Mouse (Mus musculus): ENCODE measurements around the gene Pip4p1. TPM values are rescaled to one million over a fixed set of nuclear protein-coding genes. Genes with fewer than 3 reads are reported as not detected.

The Pip4p1 gene
- polyA plus RNA-seq, 1 experiment from 2014 or later = 52.0 TPM

DNA sequence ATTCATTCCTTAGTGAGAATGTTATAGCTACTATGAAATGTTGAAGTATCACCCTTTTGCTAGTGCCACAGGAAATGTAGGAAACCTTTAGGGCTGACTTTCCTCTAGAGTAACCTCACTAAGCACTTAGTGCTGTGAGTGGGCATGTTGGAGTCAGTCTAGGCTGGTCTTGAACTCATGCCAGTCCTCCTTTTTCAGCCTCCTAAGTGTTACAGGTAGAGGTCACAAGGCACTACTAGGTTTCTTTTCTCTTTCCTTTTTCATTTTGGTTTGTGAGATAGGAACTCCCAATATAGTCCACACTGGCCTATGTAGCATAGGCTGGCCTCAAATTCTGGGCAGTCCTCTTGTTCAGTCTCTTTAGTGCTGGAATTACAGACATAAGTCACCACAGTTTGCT lies 35.2 kb downstream of the Pip4p1 start:
- Histone ChIP-seq H3K4me1 (ENCODE audit: insufficient read depth, low read depth, low read length) (peaks cover 4% of the 10 kb centered on the region), H3K9ac (replicated peaks; ENCODE audit: low read depth) (no peak overlapping the region), H3K27me3 (replicated peaks; ENCODE audit: insufficient read depth, low read length) (no peaks in the 10 kb centered on the region), H3K4me2 (replicated peaks; ENCODE audit: low read depth, low read length) (no peak overlapping the region), H3K4me3 (ENCODE audit: low read depth, low read length) (no peak overlapping the region), H3K27ac (ENCODE audit: low read length) (no peak overlapping the region), H3K36me3 (ENCODE audit: insufficient read depth, low read length) (no peaks in the 10 kb centered on the region), H3K9me3 (ENCODE audit: low read length) (no peaks in the 10 kb centered on the region)
- ATAC-seq = no peak
- TF ChIP-seq EP300 (IDR thresholded peaks at IDR 0.05) (no peak), CTCF (IDR thresholded peaks at IDR 0.05) (no peak)
- DNase-seq (ENCODE audit: low spot score) = no peak

DNA sequence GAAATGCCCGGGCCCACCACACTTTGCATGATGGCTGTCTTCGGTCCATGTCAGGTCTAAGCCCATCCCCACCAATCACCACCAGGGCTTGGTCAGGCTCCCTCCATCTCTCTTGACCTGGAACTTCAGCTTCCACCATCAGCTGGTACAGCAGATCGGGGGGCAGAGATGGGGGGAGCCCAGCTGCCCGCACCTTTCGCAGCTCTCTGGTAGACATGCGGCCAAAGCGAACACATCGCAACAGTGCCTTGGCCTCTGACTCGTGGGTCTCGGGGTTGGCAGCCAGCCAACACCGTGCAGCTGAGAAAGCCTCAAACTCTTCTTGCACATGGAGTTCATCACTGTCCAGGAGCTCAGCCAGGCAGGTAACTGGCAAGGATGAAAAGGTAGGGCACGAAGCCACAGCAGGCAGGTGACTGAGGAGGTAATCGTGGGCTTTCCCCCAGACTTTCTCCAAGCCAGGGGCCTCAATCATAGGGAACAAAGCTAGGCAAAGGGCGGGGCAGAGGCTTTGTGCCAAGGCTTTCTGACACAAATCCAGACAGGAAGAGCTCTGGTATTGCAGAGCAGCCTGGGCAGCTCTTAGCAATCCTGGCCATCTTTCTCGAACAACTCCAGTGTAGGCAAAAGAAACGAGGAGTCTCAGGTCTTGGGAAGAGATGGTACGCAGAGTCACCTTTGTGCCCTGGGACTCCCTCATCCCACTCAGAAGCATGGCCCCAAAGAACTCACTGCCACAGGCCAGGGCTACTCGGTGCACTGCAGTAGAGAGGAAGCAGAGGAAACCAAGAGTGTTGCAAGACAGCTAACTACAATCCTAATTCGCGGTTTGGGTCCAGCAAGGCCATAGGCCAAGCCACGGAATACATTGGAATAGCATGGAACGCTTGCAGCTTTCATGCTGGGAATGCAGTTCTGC lies 37.9 kb downstream of the Pip4p1 start:
- no peak for TF ChIP-seq EP300 (IDR thresholded peaks at IDR 0.05)
- no peak for TF ChIP-seq CTCF (IDR thresholded peaks at IDR 0.05)
- Histone ChIP-seq H3K4me3 (ENCODE audit: low read depth, low read length) (no peak overlapping the region), H3K4me1 (ENCODE audit: insufficient read depth, low read depth, low read length) (peaks cover 4% of the 10 kb centered on the region), H3K27ac (ENCODE audit: low read length) (no peak overlapping the region), H3K4me2 (replicated peaks; ENCODE audit: low read depth, low read length) (no peak overlapping the region), H3K9me3 (ENCODE audit: low read length) (no peaks in the 10 kb centered on the region), H3K27me3 (replicated peaks; ENCODE audit: insufficient read depth, low read length) (no peaks in the 10 kb centered on the region), H3K36me3 (ENCODE audit: insufficient read depth, low read length) (no peaks in the 10 kb centered on the region), H3K9ac (replicated peaks; ENCODE audit: low read depth) (no peak overlapping the region)
- ATAC-seq (no peak), DNase-seq (ENCODE audit: low spot score) (peak; percentile 25)
- WGBS = 61% methylated on average over 22 of the region's 22 CpGs

DNA sequence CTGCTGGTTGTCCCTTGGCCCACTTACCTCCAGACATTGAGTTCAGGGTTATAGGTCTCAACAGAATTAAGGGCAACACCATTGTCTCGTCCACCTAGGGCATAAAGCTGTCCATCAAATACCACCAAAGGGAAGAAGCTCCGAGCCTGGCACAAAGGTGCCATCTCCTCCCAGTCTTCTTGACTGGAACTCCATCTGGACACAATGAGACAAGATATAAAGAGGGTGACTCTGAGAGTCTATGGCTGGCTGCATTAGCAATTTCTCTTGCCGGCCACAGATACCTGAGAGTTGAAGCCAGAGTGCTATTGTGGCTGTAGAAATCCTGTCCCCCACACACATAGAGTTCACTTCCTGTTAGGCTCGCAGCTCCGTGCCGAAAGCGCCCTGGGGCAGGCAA lies 38.6 kb downstream of the Pip4p1 start:
- Histone ChIP-seq H3K4me1 (ENCODE audit: insufficient read depth, low read depth, low read length) (peaks cover 4% of the 10 kb centered on the region), H3K4me3 (ENCODE audit: low read depth, low read length) (no peak overlapping the region), H3K27ac (ENCODE audit: low read length) (no peak overlapping the region), H3K9ac (replicated peaks; ENCODE audit: low read depth) (no peak overlapping the region), H3K9me3 (ENCODE audit: low read length) (no peaks in the 10 kb centered on the region), H3K36me3 (ENCODE audit: insufficient read depth, low read length) (no peaks in the 10 kb centered on the region), H3K27me3 (replicated peaks; ENCODE audit: insufficient read depth, low read length) (no peaks in the 10 kb centered on the region), H3K4me2 (replicated peaks; ENCODE audit: low read depth, low read length) (no peak overlapping the region)
- no peak for TF ChIP-seq CTCF (IDR thresholded peaks at IDR 0.05)
- no peak for TF ChIP-seq EP300 (IDR thresholded peaks at IDR 0.05)
- 84% methylated on average over 7 of the region's 7 CpGs for WGBS
- ATAC-seq (no peak), DNase-seq (ENCODE audit: low spot score) (no peak)

DNA sequence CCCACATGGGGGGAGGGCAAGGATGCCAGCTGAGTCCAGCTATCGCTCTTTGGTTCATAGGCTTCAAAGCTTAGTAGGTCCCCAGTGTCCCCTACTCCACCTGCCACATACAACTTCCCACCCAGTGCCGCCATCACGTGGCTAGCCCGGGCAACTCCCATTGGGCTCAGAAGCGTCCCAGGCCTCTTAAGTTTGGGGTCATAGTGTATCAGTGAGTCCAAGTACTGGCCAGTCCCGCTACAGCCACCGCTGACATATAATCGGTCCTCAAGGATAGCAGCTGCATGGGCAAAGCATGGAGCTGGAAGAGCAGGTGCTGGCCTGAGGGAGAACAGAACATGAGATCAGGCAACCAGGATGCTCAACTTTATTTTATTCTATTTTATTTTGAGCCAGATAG lies 39.0 kb downstream of the Pip4p1 start:
- Histone ChIP-seq H3K4me1 (ENCODE audit: insufficient read depth, low read depth, low read length) (peaks cover 3% of the 10 kb centered on the region), H3K36me3 (ENCODE audit: insufficient read depth, low read length) (no peaks in the 10 kb centered on the region)

DNA sequence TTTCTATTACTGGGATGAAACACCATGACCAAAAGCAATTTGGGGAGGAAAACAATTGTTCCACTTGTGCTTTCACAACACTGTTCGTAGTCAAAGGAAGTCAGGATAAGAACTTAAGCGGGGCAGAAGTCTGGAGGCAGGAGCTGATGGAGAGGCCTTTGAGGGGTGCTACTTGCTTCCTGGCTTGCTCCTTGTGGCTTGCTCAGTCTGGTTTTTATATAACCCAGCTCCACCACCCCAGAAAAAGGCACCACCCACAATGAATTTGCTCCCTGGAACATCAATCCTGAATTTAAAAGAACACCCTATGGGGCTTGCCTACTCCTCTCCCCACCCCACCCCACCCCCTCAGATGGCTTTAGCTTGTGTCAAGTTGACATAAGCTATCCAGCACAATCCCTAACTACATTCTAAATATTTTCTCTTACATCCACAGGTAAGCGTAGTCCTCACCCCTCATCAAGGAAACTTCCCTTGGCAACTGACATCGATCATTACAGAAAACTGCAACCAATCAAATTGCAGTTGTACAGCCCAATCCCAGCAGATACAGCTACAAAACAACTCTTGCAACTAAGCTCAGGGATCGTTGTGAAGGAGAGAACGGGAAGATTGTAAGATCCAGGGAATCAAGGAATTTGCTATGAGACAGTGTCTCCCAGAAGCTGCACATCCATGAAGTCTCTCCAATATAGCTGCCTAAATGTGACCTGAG lies 54.3 kb downstream of the Pip4p1 start:
- ATAC-seq = no peak
- 83% methylated on average over 6 of the region's 6 CpGs for WGBS

More for the DNA sequence above, 39.0 kb downstream of the Pip4p1 start:
- H3K4me2 ChIP-seq (replicated peaks; ENCODE audit: low read depth, low read length) = no peak overlapping the region
- DNase-seq (ENCODE audit: low spot score) = no peak
- no peak overlapping the region for H3K9ac ChIP-seq (replicated peaks; ENCODE audit: low read depth)
- TF ChIP-seq CTCF (IDR thresholded peaks at IDR 0.05) = no peak
- 87% methylated on average over 8 of the region's 8 CpGs for WGBS
- no peak overlapping the region for H3K27ac ChIP-seq (ENCODE audit: low read length)
- no peak for ATAC-seq
- H3K27me3 ChIP-seq (replicated peaks; ENCODE audit: insufficient read depth, low read length) = no peaks in the 10 kb centered on the region
- no peak overlapping the region for H3K4me3 ChIP-seq (ENCODE audit: low read depth, low read length)
- H3K9me3 ChIP-seq (ENCODE audit: low read length) = no peaks in the 10 kb centered on the region

More for the DNA sequence above, 54.3 kb downstream of the Pip4p1 start:
- Histone ChIP-seq H3K9ac (replicated peaks; ENCODE audit: low read depth) (no peak overlapping the region), H3K4me1 (ENCODE audit: insufficient read depth, low read depth, low read length) (no peaks in the 10 kb centered on the region), H3K36me3 (ENCODE audit: insufficient read depth, low read length) (no peaks in the 10 kb centered on the region), H3K9me3 (ENCODE audit: low read length) (no peaks in the 10 kb centered on the region), H3K4me2 (replicated peaks; ENCODE audit: low read depth, low read length) (no peak overlapping the region), H3K4me3 (ENCODE audit: low read depth, low read length) (no peak overlapping the region), H3K27ac (ENCODE audit: low read length) (no peak overlapping the region), H3K27me3 (replicated peaks; ENCODE audit: insufficient read depth, low read length) (no peaks in the 10 kb centered on the region)
- no peak for DNase-seq (ENCODE audit: low spot score)
- TF ChIP-seq EP300 (IDR thresholded peaks at IDR 0.05) (no peak), CTCF (IDR thresholded peaks at IDR 0.05) (no peak)

Other genes starting within 250 kb of the Pip4p1 start
- not detected in 2 replicates for gene Olfr747, start 237.7 kb downstream of the Pip4p1 start, polyA plus RNA-seq (2015; fragmentation: Nextera tagmentation; extraction: Ambion mirVana)
- gene Olfr748, start 223.5 kb downstream of the Pip4p1 start, polyA plus RNA-seq (2015; fragmentation: Nextera tagmentation; extraction: Ambion mirVana) = not detected in 2 replicates
- not detected in 2 replicates for gene Olfr749, start 185.8 kb downstream of the Pip4p1 start, polyA plus RNA-seq (2015; fragmentation: Nextera tagmentation; extraction: Ambion mirVana)
- gene Ttc5, start 145.3 kb downstream of the Pip4p1 start, polyA plus RNA-seq (2015; fragmentation: Nextera tagmentation; extraction: Ambion mirVana) = 45.6 and 47.0 TPM in 2 replicates
- not detected in 2 replicates for gene Ccnb1ip1, start 123.1 kb downstream of the Pip4p1 start, polyA plus RNA-seq (2015; fragmentation: Nextera tagmentation; extraction: Ambion mirVana)
- gene Parp2, start 123.0 kb downstream of the Pip4p1 start, polyA plus RNA-seq (2015; fragmentation: Nextera tagmentation; extraction: Ambion mirVana) = 27.6 and 33.7 TPM in 2 replicates
- gene Tep1, start 60.3 kb downstream of the Pip4p1 start, polyA plus RNA-seq (2015; fragmentation: Nextera tagmentation; extraction: Ambion mirVana) = 11.1 and 13.0 TPM in 2 replicates
- 0.52 and 0.63 TPM in 2 replicates for gene Klhl33, start 33.3 kb downstream of the Pip4p1 start, polyA plus RNA-seq (2015; fragmentation: Nextera tagmentation; extraction: Ambion mirVana)
- gene Osgep, start 6.0 kb downstream of the Pip4p1 start, polyA plus RNA-seq (2015; fragmentation: Nextera tagmentation; extraction: Ambion mirVana) = 96.7 and 102 TPM in 2 replicates
- gene Apex1, start 5.9 kb downstream of the Pip4p1 start, polyA plus RNA-seq (2015; fragmentation: Nextera tagmentation; extraction: Ambion mirVana) = 52.4 and 61.2 TPM in 2 replicates
- gene Pnp, start 226 bp upstream of the Pip4p1 start, polyA plus RNA-seq (2015; fragmentation: Nextera tagmentation; extraction: Ambion mirVana) = 74.6 and 76.8 TPM in 2 replicates
- gene Gm49342, start 13.7 kb upstream of the Pip4p1 start, polyA plus RNA-seq (2015; fragmentation: Nextera tagmentation; extraction: Ambion mirVana) = not detected in 2 replicates
- 0.80 and 1.2 TPM in 2 replicates for gene Pnp2, start 25.1 kb upstream of the Pip4p1 start, polyA plus RNA-seq (2015; fragmentation: Nextera tagmentation; extraction: Ambion mirVana)
- 0.14 TPM in 1 of 2 replicates, not detected in the other for gene Rnase10, start 76.9 kb upstream of the Pip4p1 start, polyA plus RNA-seq (2015; fragmentation: Nextera tagmentation; extraction: Ambion mirVana)
- not detected in 2 replicates for gene Rnase9, start 111.0 kb upstream of the Pip4p1 start, polyA plus RNA-seq (2015; fragmentation: Nextera tagmentation; extraction: Ambion mirVana)
- not detected in 2 replicates for gene Rnase11, start 119.3 kb upstream of the Pip4p1 start, polyA plus RNA-seq (2015; fragmentation: Nextera tagmentation; extraction: Ambion mirVana)
- 0.27 and 0.55 TPM in 2 replicates for gene Rnase12, start 126.8 kb upstream of the Pip4p1 start, polyA plus RNA-seq (2015; fragmentation: Nextera tagmentation; extraction: Ambion mirVana)
- 0.05 and 0.10 TPM in 2 replicates for gene Olfr750, start 143.6 kb upstream of the Pip4p1 start, polyA plus RNA-seq (2015; fragmentation: Nextera tagmentation; extraction: Ambion mirVana)
- 423 and 443 TPM in 2 replicates for gene Rnase4, start 160.2 kb upstream of the Pip4p1 start, polyA plus RNA-seq (2015; fragmentation: Nextera tagmentation; extraction: Ambion mirVana)
- 41.5 and 45.4 TPM in 2 replicates for gene Ang, start 160.3 kb upstream of the Pip4p1 start, polyA plus RNA-seq (2015; fragmentation: Nextera tagmentation; extraction: Ambion mirVana)
- 0.08 and 0.15 TPM in 2 replicates for gene Eddm3b, start 183.6 kb upstream of the Pip4p1 start, polyA plus RNA-seq (2015; fragmentation: Nextera tagmentation; extraction: Ambion mirVana)
- gene Rnase6, start 193.1 kb upstream of the Pip4p1 start, polyA plus RNA-seq (2015; fragmentation: Nextera tagmentation; extraction: Ambion mirVana) = 2.9 and 3.2 TPM in 2 replicates
- 0.70 and 0.74 TPM in 2 replicates for gene Rnase1, start 215.9 kb upstream of the Pip4p1 start, polyA plus RNA-seq (2015; fragmentation: Nextera tagmentation; extraction: Ambion mirVana)
- 0.16 TPM in 1 of 2 replicates, not detected in the other for gene Rnase2b, start 231.4 kb upstream of the Pip4p1 start, polyA plus RNA-seq (2015; fragmentation: Nextera tagmentation; extraction: Ambion mirVana)

All from lung, postnatal 0 days (tissue).